Mouse (Mus musculus): ENCODE results near the gene Eif3j1.
A peak's percentile ranks its signal among the peaks of the same experiment; 100 is the strongest.
"Not testable (repeated sequence)": the region's sequence is repeated elsewhere in the genome, so short reads cannot be mapped to it uniquely, and the experiment has no call there.

Gene Eif3j1

GRCm38 (mm10) chr2:122027862-122028755 is at the start of gene Eif3j1:
Eif3j1 (plus strand) TSS chr2:122028546.
- peak; percentile 75 to 85 for DNase-seq (ENCODE audit: low spot score in 2 of 2)

DNA sequence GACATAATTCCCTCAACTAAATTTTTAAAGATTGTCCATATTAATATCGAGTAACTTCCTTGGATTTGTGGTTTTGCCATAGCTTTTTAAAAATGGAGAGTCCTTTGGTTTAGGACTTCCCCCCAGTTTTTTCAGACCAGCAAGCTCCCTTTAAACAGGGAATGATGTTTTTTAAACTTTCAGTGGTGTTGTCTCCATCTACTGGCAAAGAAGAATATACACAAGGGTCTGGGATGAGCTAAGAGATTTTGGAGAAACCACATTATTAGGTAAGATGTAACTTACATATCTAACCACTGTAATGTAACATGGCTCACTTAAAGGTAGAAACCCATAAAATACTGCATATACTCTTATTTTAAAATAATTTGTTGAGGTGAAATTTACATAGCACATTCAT is 32.6 kb upstream of the Eif3j1 start:
- DNase-seq (ENCODE audit: low spot score in 2 of 2), result no peak

- no peak for DNase-seq (ENCODE audit: low spot score in 2 of 2)
Measured at GRCm38 (mm10) chr2:122008832-122009231, 19.5 kb upstream of the Eif3j1 start.

DNA sequence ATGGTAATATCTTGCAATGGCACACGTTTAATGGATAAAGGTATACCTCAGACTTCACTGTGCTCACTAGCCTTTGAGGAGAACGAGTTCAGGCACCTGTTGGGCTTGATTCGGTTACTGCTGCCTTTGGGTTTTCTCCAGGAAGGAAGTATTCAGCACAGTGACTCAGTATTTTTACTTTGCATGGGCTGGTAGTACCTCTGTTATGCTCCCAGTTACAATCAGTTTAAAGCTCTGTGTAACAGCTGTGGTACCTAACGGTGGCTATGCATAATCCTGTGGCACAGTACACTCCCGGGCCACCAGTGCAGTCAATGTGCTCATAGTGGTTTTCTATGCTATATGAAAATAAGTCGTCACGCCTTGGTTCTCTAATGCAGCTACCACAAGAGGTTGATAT is 16.9 kb upstream of the Eif3j1 start:
- DNase-seq (ENCODE audit: low spot score in 2 of 2), result no peak

GRCm38 (mm10) chr2:122018705-122019104 is 9.6 kb upstream of the Eif3j1 start:
- no peak for DNase-seq (ENCODE audit: low spot score in 2 of 2)

- no peak for DNase-seq (ENCODE audit: low spot score in 2 of 2)
Measured at GRCm38 (mm10) chr2:122022284-122022683, 6.1 kb upstream of the Eif3j1 start.

DNA sequence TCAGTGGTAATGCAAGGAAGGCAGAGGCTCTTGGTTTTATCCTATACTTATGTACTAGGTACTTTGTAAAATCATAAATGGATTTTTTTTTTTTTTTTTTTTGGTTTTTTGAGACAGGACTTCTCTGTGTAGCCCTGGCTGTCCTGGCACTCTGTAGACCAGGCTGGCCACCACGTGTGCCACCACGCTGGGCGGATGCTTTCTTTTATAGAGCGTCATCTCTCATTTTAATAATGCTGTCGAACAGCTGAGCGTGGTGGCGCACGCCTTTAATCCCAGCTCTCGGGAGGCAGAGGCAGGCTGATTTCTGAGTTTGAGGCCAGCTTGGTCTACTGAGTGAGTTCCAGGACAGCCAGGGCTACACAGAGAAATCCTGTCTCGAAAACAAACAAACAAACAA is 1.3 kb upstream of the Eif3j1 start:
- not testable (repeated sequence) for DNase-seq (ENCODE audit: low spot score in 2 of 2)

GRCm38 (mm10) chr2:122028756-122029700 is 682 bp downstream of the Eif3j1 start:
- DNase-seq (ENCODE audit: low spot score in 2 of 2), result peak in 1 of 2 experiments; percentile 35

DNA sequence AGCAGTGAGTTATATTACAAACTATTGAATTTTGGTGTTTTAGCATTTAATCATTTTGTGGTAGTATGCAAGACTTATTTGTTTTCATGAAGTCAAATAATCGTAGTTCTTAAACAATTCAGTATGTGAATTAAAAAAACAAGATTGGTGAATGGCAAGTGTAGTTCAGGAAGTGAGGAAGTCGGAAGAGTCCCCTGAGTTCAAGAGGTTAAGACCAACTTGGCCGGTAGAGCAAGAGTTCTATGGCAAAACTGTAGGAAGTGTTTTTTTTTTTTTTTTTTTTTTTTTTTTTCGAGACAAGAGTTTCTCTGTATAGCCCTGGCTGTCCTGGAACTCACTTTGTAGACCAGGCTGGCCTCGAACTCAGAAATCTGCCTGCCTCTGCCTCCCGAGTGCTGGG is 3.6 kb downstream of the Eif3j1 start:
- DNase-seq (ENCODE audit: low spot score in 2 of 2), result no peak

- DNase-seq (ENCODE audit: low spot score in 2 of 2), result no peak
Measured at GRCm38 (mm10) chr2:122036064-122036463, 7.7 kb downstream of the Eif3j1 start.

- DNase-seq (ENCODE audit: low spot score in 2 of 2), result no peak
Measured at GRCm38 (mm10) chr2:122043926-122044325, 15.6 kb downstream of the Eif3j1 start.

DNA sequence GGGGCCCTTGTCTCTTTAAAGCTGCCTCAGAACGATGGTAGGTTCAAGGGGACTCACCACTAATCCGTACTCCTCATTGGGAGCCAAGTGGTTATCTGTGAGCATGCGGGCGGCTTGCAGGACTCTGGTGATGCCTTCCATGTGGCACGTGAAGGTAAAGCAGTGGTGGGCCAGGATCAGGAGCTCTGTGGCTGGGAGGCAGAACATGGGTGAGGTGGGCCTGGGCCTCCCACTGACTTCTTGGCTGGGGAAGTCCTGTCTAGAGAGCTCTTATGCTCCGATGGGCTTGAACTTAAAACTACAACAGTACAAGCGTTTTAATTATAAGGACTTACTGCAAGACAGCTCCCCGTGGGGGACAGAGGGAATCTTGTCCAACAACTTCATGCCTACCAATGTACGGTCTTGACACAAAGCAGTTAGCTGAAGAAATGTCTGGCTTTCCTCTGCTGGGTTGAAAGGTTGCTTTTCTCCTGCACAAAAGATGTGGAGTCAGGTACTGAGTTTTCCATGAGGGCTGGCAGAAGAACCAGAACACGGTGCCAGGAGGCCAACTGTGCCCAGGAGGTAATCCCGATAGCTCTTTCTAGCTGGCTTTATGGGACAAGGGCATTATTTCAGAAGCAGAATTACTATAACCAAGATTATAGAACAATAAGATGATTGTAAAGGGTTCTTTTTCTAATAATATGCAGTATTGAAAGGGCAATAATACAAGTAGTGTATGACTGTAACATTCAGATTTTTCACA is 31.2 kb downstream of the Eif3j1 start:
- DNase-seq (ENCODE audit: low spot score in 2 of 2), result no peak

DNA sequence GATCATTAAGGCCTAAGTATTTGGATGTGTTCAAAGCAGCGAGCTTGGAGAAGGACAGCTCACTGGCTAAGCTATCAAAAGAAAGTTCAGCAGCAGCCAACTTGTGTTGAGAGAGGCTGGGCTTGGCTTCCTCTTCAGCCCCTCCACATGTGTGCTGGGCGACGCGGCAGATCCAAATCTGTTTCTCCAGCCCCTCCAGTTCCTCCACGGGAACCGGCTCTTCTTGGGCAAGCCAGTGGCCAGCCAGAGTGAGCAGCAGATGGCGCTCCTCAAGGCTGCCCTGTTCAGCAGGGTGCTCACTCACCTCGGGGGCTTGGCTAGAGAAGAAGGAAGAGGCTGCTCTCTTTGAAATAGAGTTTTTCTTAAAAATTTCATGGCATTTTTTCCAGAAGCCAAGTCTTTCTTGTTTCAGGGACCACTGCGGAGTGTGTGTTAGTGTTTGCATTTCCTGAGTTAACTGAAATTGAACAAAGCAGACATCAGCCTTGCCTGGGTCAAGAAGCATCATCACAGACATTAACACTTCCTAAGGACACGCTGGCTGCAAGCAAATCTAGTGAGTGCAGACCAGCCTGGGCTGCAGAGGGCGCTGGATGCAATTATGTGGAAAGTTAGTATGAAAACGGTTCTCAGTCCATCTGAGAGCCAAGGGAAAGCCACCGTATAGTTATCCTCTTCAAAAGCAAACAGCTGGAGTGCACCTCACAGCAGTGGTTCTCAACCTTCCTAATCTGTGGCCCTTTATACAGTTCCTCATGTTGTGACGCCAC is 37.0 kb downstream of the Eif3j1 start:
- peak in 1 of 2 experiments; percentile 41 for DNase-seq (ENCODE audit: low spot score in 2 of 2)

- DNase-seq (ENCODE audit: low spot score in 2 of 2), result no peak
Measured at GRCm38 (mm10) chr2:122066241-122066640, 37.9 kb downstream of the Eif3j1 start.

- DNase-seq (ENCODE audit: low spot score in 2 of 2), result no peak
Measured at GRCm38 (mm10) chr2:122069144-122069912, 41.0 kb downstream of the Eif3j1 start.

- DNase-seq (ENCODE audit: low spot score in 2 of 2), result no peak
Measured at GRCm38 (mm10) chr2:122069922-122070321, 41.6 kb downstream of the Eif3j1 start.

DNA sequence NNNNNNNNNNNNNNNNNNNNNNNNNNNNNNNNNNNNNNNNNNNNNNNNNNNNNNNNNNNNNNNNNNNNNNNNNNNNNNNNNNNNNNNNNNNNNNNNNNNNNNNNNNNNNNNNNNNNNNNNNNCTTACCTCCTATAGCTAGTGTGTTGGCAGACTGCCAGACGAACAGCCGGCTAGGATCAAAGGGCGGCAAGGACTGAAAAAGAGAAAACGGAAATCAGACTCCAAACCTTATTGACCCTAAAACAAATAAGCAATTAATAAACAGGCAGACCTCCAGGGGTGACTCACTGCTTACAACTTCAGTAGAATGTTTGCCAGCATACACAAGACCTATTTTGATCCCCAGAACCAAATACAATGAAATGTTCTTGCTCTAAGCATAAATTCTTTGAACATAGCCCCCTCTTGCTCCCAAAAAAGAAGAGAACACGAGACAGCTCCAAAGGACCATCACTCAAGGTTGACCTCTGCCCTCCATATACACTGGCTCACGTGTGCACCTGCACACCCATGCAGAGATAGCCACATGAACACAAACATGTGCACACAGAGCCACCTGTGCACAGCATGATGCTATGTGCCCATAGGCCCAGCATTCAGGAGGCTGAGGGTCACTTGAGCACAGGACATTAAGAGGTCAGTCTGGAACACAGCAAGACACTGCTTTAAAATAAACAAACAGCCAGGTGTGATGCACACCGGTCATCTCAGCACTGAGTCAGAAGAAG is 53.5 kb downstream of the Eif3j1 start:
- DNase-seq (ENCODE audit: low spot score in 2 of 2), result no peak

GRCm38 (mm10) chr2:122086446-122086845 is 58.1 kb downstream of the Eif3j1 start:
- DNase-seq (ENCODE audit: low spot score in 2 of 2), result no peak

DNA sequence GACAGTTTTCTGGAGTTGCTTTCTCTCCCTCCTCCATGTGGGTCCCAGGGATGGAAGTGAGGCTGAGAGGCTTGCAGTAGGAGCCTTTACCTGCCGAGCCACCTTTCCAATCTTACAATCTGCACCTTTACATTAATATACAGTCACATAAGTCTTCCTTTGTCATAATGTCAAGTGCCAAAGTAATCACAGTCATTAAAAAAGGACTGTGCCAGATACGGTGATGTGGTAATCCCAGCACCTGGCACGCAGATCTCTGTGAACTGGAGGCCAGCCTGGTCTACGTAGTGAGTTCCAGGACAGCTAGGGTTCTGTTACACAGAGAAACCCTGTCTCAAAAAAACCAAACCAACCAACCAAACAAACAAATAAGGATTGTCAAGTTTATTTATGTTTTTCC is 65.5 kb downstream of the Eif3j1 start:
- no peak for DNase-seq (ENCODE audit: low spot score in 2 of 2)
